Mouse (Mus musculus): Measurements from ENCODE around the gene Ccdc183.

DNA sequence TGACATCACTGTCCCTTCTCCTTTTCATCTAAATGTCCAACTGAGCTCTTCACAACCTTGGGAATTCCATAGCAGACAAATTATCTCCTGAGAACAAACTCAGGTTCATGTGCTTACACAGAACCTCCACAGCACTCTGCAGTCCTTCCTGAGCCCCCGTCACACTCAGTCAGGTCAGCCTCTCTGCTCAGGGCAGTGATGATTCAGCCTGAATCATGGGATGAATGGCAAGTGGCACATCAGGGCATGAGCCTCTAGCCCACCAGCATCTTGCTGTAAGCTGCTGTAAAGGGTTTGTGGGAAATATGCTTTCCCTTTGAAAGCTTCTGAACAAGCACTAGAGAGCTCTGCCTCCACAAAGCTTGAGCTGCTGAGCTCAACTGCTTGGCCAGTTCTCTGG lies 18.7 kb downstream of the Ccdc183 start:
- TF ChIP-seq POLR2A (IDR thresholded peaks at IDR 0.05; ENCODE audit: insufficient read depth, low read depth, low read length) (no peak), CTCF (IDR thresholded peaks at IDR 0.05) (no peak)

All from heart, adult 2 months (tissue).